Mouse (Mus musculus): ENCODE measurements around the gene Cpd.
A peak's percentile ranks its signal among the peaks of the same experiment; 100 is the strongest.

Cpd gene

DNA sequence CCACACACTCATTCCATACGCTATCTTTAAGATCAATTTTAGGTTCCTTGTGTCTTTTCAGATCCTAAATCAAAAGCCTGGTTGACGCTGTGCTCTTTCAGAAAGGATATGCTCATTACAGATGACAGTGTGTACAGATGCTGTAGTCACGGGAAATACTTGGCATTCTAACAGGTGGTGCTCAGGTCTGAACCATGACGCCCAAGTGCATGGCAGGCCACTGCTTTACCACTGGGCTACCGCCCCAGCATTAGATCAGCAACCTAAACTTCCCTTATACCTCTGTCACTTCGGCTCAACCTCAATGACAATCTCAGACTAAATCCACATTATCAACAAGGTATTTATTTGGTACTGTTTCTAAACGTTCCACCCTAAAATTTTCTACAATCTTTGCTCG, 71.3 kb downstream of the Cpd start:
- no peak for DNase-seq

DNA sequence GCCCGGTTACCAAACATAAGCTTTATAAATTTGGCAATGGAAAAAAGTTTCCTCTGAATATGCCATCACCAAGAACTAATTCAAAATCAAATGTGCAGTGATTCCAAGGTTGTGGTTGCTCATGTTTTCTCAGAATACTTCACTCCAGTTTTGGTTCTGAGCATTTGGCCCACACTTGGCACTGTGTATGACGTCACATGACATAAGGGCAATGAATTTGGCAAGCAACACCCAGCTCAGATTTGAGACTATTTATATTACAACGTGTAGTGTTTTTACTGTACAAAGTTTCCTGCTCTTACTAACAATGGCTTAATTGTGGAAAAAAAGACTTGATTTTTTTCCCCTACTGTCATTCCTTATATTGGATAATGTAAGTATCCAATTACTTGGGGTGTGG, 73.0 kb downstream of the Cpd start:
- no peak for DNase-seq

DNA sequence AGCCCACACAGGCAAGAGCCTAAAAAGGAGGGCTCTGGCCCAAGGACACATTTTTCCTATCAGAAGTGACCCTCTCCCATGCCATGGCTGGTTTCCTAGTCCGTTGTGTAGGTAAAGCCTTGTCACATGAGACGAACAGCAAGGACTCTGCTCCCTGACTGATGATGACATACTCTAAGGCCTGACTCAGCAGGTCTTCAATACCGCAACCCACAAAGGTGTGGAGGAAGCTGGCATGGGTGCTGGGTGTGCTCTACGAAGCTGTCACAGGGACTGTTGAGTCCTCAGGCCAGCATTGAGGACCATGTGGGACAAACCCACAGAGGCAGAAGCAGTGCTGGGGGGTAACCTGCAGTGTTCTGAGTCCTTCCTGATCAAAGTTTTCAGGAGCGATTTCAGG, 76.3 kb downstream of the Cpd start:
- no peak for DNase-seq

DNA sequence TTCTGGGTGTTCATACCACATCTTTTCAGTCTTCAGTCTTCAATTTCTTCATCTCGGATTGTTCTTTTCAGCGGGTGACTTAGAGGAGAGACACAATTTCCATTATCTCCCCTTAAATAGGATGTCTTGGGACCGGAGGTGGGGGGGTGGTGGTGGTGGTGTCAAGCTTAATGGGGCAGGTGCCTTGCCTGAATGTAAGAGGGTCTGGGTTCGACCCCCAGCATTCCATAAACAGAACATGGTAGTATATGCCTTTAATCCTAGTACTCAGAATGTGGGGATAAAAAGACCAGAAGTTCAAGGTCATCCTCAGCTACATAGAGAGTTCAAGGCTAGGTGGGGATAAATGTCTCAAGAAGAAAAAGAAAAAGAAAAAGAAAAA, 83.1 kb downstream of the Cpd start:
- DNase-seq = no peak

DNA sequence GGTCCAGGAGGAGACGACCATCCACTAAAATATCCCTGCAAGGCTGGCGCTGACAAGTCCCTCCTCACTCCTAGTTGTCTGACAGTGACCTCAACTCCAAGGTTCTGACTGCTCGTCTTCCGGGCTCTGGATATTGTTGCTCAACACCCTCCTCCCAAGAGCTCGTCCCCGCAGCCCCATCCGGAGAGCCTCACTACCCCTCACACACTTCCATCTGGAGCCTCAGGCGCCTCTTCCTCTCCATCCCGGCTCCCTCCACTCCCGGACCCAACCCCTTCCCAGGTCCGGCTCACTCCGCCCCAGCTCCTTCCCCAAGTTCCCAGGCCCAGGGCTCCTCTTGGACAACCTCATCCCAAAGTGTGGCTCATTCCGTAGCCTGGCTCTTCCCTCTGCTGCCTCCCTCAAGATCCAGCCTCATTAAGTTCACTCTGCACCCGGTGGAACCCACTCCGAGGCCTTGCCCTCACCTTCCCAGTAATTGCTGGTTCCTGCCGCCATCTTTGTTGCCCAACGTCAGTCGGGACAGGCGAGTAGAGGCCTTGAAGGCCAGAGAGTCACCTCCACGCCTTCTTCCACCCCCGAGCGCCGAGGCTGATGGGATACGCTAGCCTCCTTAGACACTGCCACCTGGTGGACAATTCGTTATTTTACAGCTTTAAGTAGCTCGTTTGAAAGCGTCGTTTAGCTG, 83.6 kb downstream of the Cpd start, which contains the start of gene Gosr1:
Gene Gosr1, minus strand, starts transcription at position 527 of the 688 bp plus-strand sequence.
- peak; percentile 91 to 94 for DNase-seq

DNA sequence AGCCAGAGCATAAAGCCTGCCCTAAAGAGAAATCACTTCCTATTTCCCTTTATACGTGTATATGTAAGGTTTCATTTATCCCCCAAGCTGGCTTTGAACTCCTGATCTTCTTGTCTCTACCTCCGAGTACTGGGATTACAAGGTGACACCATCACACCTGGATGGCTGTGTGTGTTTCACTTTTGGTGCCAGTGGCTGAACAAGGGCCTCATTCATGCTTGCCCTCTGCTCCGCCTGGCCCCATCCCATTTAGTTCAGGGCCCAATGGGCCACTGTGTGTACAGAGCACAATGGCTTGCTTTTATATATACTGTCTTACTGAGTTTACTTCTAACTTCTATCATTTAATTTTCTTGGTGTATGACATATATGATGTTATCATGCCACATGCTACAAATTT, 94.5 kb downstream of the Cpd start:
- no peak for DNase-seq

DNA sequence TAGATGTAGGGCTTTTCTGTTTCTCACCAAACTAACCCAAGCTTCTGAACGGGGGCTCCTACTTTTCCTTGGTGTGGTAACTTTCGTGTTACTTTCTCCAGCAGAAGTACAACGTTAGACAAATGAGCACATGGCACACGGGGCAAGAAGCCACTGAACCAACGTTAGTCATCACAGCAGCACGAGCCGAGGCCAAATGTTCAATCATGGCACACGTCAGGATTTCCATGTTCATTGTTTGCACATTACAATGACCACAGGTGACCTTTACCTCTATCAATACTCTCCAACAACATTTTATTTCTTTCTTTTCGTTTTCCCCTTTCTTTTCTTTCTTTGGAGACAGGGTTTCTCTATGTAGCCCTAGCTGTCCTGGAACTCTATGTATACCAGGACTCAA, 98.0 kb downstream of the Cpd start:
- DNase-seq = no peak

DNA sequence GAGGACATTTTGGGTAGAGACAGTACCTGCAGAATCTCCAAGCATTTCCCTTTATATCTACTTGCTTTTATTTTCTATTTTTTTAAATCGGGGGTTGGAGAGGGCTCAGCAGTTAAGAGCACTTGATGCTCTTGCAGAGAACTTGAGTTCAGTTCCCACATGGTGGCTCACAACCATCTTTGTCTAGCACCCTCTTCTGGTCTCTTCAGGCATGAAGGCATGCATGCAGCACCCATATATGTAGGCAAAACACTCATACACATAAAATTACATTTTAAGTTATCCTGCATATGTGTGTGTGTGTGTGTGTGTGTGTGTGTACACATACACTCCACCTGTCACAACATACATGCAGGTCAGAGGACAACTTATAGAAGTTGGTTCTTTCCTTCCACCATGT, 100.9 kb downstream of the Cpd start:
- no peak for DNase-seq

DNA sequence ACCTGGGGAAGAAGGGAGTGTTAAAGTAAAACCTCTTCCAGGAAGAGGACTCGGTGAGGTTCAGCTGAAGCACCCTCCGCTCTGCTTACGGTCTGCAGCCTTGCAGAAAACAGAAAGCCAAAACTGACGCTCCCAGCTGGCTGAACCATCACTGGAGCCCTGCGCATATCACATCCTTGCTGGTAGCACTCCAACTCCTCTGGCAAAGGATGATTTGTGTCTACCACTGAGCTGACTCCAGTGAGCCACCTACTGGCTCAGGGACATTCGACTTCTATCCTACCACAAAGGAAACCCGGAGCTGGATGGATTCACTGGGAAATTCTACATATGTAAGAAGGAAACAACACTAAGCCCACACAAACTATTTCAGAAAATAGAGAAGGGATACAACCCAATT, 102.3 kb downstream of the Cpd start:
- DNase-seq = peak in 1 of 2 experiments; percentile 16

DNA sequence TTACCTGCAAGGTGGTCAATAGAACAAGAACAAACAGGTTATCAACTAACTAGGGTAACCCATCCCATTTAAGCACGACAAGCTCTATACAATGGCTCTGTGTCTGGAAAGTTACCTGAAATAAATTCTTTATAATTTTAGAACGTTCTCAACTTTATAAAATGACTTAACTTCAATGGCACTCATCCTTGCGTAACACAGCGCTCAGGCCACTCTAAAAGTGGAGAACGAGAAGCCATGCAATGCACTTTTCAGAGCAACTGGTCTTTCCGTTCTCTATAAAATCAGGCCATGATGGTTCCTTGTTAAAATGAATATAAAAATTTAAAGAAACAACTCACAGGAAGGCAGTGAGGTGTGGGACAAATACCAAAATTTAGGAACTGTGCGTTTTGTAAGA, 104.3 kb downstream of the Cpd start:
- DNase-seq = peak in 1 of 2 experiments; percentile 50

DNA sequence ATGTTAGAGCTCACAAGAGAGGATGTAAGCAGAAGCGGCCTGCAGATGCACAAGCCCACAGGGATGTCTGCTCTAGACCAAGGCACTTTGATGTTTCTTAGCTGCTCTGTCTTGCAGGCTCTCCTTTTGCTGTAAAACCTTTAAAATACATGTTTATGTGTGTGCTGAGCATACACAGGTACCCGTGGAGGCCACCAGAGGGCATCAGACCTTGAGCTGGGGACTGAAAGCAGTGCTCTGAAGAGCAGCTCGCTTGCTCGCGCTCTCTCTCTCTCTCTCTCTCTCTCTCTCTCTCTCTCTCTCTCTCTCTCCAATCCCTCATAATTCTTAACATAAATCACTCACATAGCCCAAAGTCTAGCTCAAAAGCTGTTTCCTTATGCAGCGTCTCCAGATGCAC, 107.7 kb downstream of the Cpd start:
- no peak for DNase-seq

DNA sequence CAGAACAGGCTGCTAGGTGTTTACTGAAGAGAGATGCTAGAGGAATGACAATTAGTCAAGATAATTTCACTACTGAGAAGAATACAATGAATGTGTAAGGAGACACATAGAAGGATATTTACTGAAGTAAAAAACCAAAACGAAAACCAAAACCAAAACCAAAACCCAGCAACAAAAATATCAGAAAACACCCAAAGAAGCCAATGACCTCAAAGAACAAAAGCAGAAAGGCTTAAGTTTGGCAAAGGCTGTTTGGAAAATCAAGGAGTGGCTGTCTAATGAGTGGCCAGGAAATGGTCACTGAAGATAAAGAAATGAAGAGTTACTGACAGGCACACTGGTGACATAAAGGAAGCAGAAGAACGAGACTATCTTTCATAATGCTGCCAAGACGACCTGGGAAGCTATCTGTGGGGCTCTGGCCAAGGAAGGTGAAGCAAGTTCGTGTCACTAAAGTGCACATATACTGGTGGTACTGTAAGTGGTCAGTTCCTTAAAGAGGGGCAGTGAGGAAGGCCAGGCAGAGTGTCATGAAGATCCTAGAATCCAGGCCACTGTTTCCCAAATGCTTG, 111.0 kb downstream of the Cpd start:
- DNase-seq = no peak

DNA sequence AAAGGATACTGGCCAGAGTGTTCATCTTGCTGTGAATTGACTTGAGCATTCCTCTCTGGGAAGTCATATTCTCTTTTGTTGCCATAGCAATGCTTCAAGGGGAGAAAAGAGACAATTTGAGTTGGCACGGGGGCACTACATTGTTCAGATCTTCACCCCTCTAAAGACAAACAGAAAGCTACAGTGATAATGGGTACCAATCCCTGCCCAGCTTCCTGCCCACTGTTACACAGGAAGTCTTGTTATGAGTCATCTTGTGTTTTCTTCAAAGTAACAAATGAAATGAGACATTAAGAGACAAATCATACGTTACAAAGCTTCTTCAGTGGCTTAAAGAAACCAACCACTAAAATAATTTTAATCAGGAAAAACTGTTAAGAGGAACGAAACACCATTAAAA, 112.3 kb downstream of the Cpd start:
- peak in 1 of 2 experiments; percentile 10 for DNase-seq

DNA sequence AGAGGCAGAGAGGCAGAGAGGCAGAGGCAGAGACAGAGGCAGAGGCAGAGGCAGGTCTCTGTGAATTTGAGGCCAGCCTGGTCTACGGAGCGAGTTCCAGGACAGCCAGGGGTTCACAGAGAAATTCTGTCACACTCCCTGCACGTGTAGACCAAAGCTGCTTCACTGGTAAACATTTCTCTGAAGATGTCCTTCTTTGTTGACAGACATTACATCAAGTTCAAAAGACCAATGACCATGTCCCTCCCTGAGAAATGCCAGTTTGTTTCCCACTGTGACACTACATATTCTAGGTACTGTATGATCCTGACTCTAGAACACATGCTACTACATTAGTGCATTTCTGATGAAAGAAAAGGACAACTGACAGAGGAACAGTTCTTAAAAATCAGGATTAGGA, 116.2 kb downstream of the Cpd start:
- DNase-seq = no peak
